Mouse (Mus musculus): Measurements from ENCODE around the gene Sh2d6. TPM values are rescaled to one million over a fixed set of nuclear protein-coding genes. Genes with fewer than 3 reads are reported as not detected.

The Sh2d6 gene
- total RNA-seq, 2 experiments from 2014 or later: not detected

Other genes with a start within 250 kb of the Sh2d6 start
- gene Sftpb, start 217.1 kb downstream of the Sh2d6 start, total RNA-seq (2015): not detected in 2 replicates
- gene Sftpb, start 217.1 kb downstream of the Sh2d6 start, total RNA-seq (2017): not detected in 2 replicates
- 66.8 and 71.3 TPM in 2 replicates for gene Usp39, start 176.5 kb downstream of the Sh2d6 start, total RNA-seq (2015)
- 113 and 115 TPM in 2 replicates for gene Usp39, start 176.5 kb downstream of the Sh2d6 start, total RNA-seq (2017)
- 30.3 and 31.9 TPM in 2 replicates for gene 0610030E20Rik, start 174.4 kb downstream of the Sh2d6 start, total RNA-seq (2015)
- gene 0610030E20Rik, start 174.4 kb downstream of the Sh2d6 start, total RNA-seq (2017): 23.0 and 24.7 TPM in 2 replicates
- 1.1 and 1.2 TPM in 2 replicates for gene Tmem150a, start 166.3 kb downstream of the Sh2d6 start, total RNA-seq (2015)
- 0.33 TPM in 1 of 2 replicates, not detected in the other for gene Tmem150a, start 166.3 kb downstream of the Sh2d6 start, total RNA-seq (2017)
- 65.5 and 87.8 TPM in 2 replicates for gene Rnf181, start 154.8 kb downstream of the Sh2d6 start, total RNA-seq (2015)
- 51.4 and 53.7 TPM in 2 replicates for gene Rnf181, start 154.8 kb downstream of the Sh2d6 start, total RNA-seq (2017)
- 39.1 and 70.3 TPM in 2 replicates for gene Vamp5, start 141.2 kb downstream of the Sh2d6 start, total RNA-seq (2015)
- gene Vamp5, start 141.2 kb downstream of the Sh2d6 start, total RNA-seq (2017): 13.0 and 34.9 TPM in 2 replicates
- gene Vamp8, start 131.0 kb downstream of the Sh2d6 start, total RNA-seq (2015): 240 and 247 TPM in 2 replicates
- gene Vamp8, start 131.0 kb downstream of the Sh2d6 start, total RNA-seq (2017): 267 and 283 TPM in 2 replicates
- gene Ggcx, start 107.4 kb downstream of the Sh2d6 start, total RNA-seq (2015): 11.2 and 11.6 TPM in 2 replicates
- gene Ggcx, start 107.4 kb downstream of the Sh2d6 start, total RNA-seq (2017): 6.7 and 8.5 TPM in 2 replicates
- gene Mat2a, start 82.1 kb downstream of the Sh2d6 start, total RNA-seq (2015): 342 and 403 TPM in 2 replicates
- gene Mat2a, start 82.1 kb downstream of the Sh2d6 start, total RNA-seq (2017): 192 and 230 TPM in 2 replicates
- 24.4 and 25.5 TPM in 2 replicates for gene Capg, start 22.7 kb upstream of the Sh2d6 start, total RNA-seq (2015)
- gene Capg, start 22.7 kb upstream of the Sh2d6 start, total RNA-seq (2017): 42.7 and 60.1 TPM in 2 replicates
- 12.9 and 15.6 TPM in 2 replicates for gene Elmod3, start 76.7 kb upstream of the Sh2d6 start, total RNA-seq (2015)
- 9.7 and 13.8 TPM in 2 replicates for gene Elmod3, start 76.7 kb upstream of the Sh2d6 start, total RNA-seq (2017)
- 20.3 and 20.8 TPM in 2 replicates for gene Retsat, start 76.8 kb upstream of the Sh2d6 start, total RNA-seq (2015)
- gene Retsat, start 76.8 kb upstream of the Sh2d6 start, total RNA-seq (2017): 20.0 and 27.5 TPM in 2 replicates
- 51.5 and 57.9 TPM in 2 replicates for gene Tgoln1, start 95.3 kb upstream of the Sh2d6 start, total RNA-seq (2015)
- gene Tgoln1, start 95.3 kb upstream of the Sh2d6 start, total RNA-seq (2017): 55.1 and 64.4 TPM in 2 replicates